Mouse (Mus musculus): Measurements from ENCODE around the gene Cpa1. TPM values are rescaled to one million over a fixed set of nuclear protein-coding genes. Genes with fewer than 3 reads are reported as not detected.

Cpa1 gene
- total and polyA plus RNA-seq, 3 experiments, result not detected

- DNase-seq, result no peak
These were observed 18.0 kb upstream of the Cpa1 start for GRCm38 (mm10) chr6:30620994-30621393.

GRCm38 (mm10) chr6:30621986-30622389 lies 17.0 kb upstream of the Cpa1 start:
- no peak for DNase-seq

GRCm38 (mm10) chr6:30624763-30625162 lies 14.3 kb upstream of the Cpa1 start:
- no peak for DNase-seq

- DNase-seq, result no peak
These were observed 10.9 kb upstream of the Cpa1 start for GRCm38 (mm10) chr6:30628152-30628551.

GRCm38 (mm10) chr6:30629989-30630388 lies 9.0 kb upstream of the Cpa1 start:
- DNase-seq, result no peak

GRCm38 (mm10) chr6:30635361-30635862 lies 3.6 kb upstream of the Cpa1 start:
- no peak for DNase-seq

GRCm38 (mm10) chr6:30636186-30636842 lies 2.7 kb upstream of the Cpa1 start:
- no peak for DNase-seq

- no peak for DNase-seq
These were observed 4.9 kb downstream of the Cpa1 start for GRCm38 (mm10) chr6:30643694-30644460.

GRCm38 (mm10) chr6:30644462-30644861 lies 5.4 kb downstream of the Cpa1 start:
- no peak for DNase-seq

- DNase-seq, result no peak
These were observed 6.4 kb downstream of the Cpa1 start for GRCm38 (mm10) chr6:30645379-30645778.

- DNase-seq, result peak; percentile 60
These were observed 10.8 kb downstream of the Cpa1 start for GRCm38 (mm10) chr6:30649651-30650296.

- no peak for DNase-seq
These were observed 13.6 kb downstream of the Cpa1 start for GRCm38 (mm10) chr6:30652425-30653188.

- DNase-seq, result no peak
These were observed 14.5 kb downstream of the Cpa1 start for GRCm38 (mm10) chr6:30653518-30653917.

GRCm38 (mm10) chr6:30654402-30654859 lies 15.4 kb downstream of the Cpa1 start:
- DNase-seq, result no peak

- no peak for DNase-seq
These were observed 15.9 kb downstream of the Cpa1 start for GRCm38 (mm10) chr6:30654932-30655331.

- DNase-seq, result no peak
These were observed 18.3 kb downstream of the Cpa1 start for GRCm38 (mm10) chr6:30657279-30657678.

- DNase-seq, result no peak
These were observed 19.6 kb downstream of the Cpa1 start for GRCm38 (mm10) chr6:30658619-30659018.

GRCm38 (mm10) chr6:30664776-30665175 lies 25.8 kb downstream of the Cpa1 start:
- no peak for DNase-seq

GRCm38 (mm10) chr6:30665296-30665695 lies 26.3 kb downstream of the Cpa1 start:
- DNase-seq, result no peak

GRCm38 (mm10) chr6:30666043-30666442 lies 27.0 kb downstream of the Cpa1 start:
- DNase-seq, result no peak

- no peak for DNase-seq
These were observed 28.6 kb downstream of the Cpa1 start for GRCm38 (mm10) chr6:30667585-30667984.

- DNase-seq, result no peak
These were observed 32.7 kb downstream of the Cpa1 start for GRCm38 (mm10) chr6:30671696-30672095.

All from adrenal gland, adult 2 months (tissue).